Mouse (Mus musculus): Measurements from ENCODE around the gene Artn.

DNA sequence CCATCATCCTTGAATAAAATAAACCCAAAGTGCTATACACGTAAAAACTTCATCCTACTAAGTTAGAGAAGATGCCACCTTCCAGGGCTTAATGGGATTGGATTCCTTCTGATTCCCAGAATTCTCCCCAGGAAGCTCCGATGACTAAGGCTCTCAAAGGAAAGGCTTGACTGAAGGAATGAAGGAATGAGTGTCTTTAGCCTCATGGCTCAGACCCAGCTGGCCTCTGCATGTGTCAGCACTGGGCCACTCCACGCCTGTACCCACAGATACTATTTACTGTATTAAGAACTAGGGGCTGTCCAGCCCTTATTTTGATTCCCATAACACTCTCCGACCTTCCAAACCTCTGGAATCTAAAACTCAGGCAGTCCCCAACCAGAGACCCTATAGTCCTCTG is 4.5 kb upstream of the Artn start:
- TF ChIP-seq CTCF (IDR thresholded peaks at IDR 0.05) (no peak), EP300 (IDR thresholded peaks at IDR 0.05) (no peak)
